Mouse (Mus musculus) liver, embryonic 16.5 days (tissue): ENCODE measurements around the gene Cage1. TPM values are rescaled to one million over a fixed set of nuclear protein-coding genes. Genes with fewer than 3 reads are reported as not detected.

Experiments used
- microRNA-seq: library from miRNA; unstranded; fragments of <30 nt; microRNA quantifications from one replicate; pipeline ENCODE4, GENCODE M21; 2016
- polyA plus RNA-seq: library from polyadenylated mRNA; unstranded; fragments of >200 nt; fragmentation: Nextera tagmentation; extraction: Ambion mirVana; gene quantifications from 2 replicates; pipeline ENCODE4 v1.2.1, GENCODE M21; 2015

The Cage1 gene
- polyA plus RNA-seq, 1 experiment from 2014 or later = 0.25 TPM

Small RNA genes within 50 kb of the gene (microRNA-seq; reads per million reads assigned to microRNA genes)
- not detected for gene Gm27387

Other genes starting within 250 kb of the Cage1 start
- gene Ssr1, start 42.9 kb downstream of the Cage1 start, polyA plus RNA-seq = 67.7 and 69.3 TPM in 2 replicates
- 18.1 and 18.8 TPM in 2 replicates for gene Riok1, start 74 bp downstream of the Cage1 start, polyA plus RNA-seq
- 2.1 and 2.2 TPM in 2 replicates for gene Dsp, start 114.2 kb upstream of the Cage1 start, polyA plus RNA-seq
- gene Snrnp48, start 167.9 kb upstream of the Cage1 start, polyA plus RNA-seq = 10.0 and 10.7 TPM in 2 replicates